ENCODE assay signal across 21 mouse cellular contexts in the genomic region with DNA sequence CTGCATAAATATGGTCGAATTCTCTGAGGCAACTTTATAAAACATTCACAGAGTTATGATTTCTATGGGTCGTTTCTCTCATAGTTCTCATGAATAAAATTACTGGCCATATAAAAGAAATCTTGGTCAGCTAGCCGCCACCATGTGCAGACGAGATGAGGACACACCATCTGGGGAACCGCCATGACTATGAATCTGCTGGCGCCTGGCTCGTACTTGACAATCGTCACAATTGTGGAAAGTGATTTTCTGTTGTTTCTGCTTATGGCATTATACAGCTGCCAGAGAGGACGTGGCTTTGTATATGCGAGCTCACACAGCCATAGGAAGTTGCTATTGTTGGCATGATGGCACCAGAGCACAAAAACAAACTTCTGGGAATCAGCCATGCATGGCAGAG. TPM values are rescaled to one million over a fixed set of nuclear protein-coding genes. Genes with fewer than 3 reads are reported as not detected.
A peak's percentile ranks its signal among the peaks of the same experiment; 100 is the strongest.
DNase-seq lines count a peak whose midpoint lies in the region; ATAC-seq and TF ChIP-seq lines count a peak whose summit lies in the region.
"Had no signal": no experiment of that assay in that cellular context is flagged by ENCODE, and none has a peak within 500 bp of the region (broad histone marks: within the 10 kb centered on the region; RNA-seq: fewer than 3 reads in every experiment).

No protein-coding gene starts in this region.

- intact Hi-C loops in left cerebral cortex, postnatal 25 days (cut with DNase I): no loop called here

- no peaks in the 10 kb centered on the region for H3K4me1 ChIP-seq in forebrain, postnatal 0 days (ENCODE audit: insufficient read depth)
- H3K4me1 ChIP-seq in forebrain, embryonic 11.5 days (replicated peaks; ENCODE audit: control insufficient read depth, insufficient read depth, low read length): no peaks in the 10 kb centered on the region
- H3K4me1 ChIP-seq: embryonic facial prominence, embryonic 15.5 days; heart, embryonic 15.5 days; hindbrain, embryonic 13.5 days had no signal

- H3K9me3 ChIP-seq in forebrain, postnatal 0 days (ENCODE audit: low read length): no peaks in the 10 kb centered on the region
- H3K9me3 ChIP-seq in forebrain, embryonic 11.5 days (ENCODE audit: control insufficient read depth, low read length): no peaks in the 10 kb centered on the region
- H3K9me3 ChIP-seq: embryonic facial prominence, embryonic 15.5 days; forebrain, embryonic 10.5 days; heart, embryonic 15.5 days; hindbrain, embryonic 13.5 days had no signal

- TF ChIP-seq POLR2A in brain, embryonic 14.5 days (IDR thresholded peaks at IDR 0.05; ENCODE audit: borderline replicate concordance, extremely low read depth, insufficient read depth, insufficient read length, poor library complexity, severe bottlenecking): no peak

- peak; percentile 23 for DNase-seq in forebrain, postnatal 0 days
- DNase-seq in forebrain, embryonic 11.5 days (ENCODE audit: low spot score): no peak
- peak; percentile 9 to 15 for DNase-seq in left cerebral cortex, postnatal 25 days (ENCODE audit: low spot score in 2 of 2)
- DNase-seq in left cerebral cortex, adult 11 months (ENCODE audit: low spot score): no peak
- DNase-seq in brain, embryonic 14.5 days (ENCODE audit: low read depth): peak; percentile 39
- DNase-seq in gastrocnemius, postnatal 25 days: no peak
- DNase-seq: adrenal gland, adult 2 months; adrenal gland, postnatal 25 days; cerebellum, adult 11-12 months; embryo, embryonic 11 days; gastrocnemius, postnatal 10 days; heart, adult 2 months; heart, postnatal 14 days had no signal

- ATAC-seq in forebrain, postnatal 0 days: peak; percentile 55
- no peak for ATAC-seq in forebrain, embryonic 11.5 days (replicated peaks; ENCODE audit: low FRiP score)
- ATAC-seq: intestine, embryonic 16.5 days had no signal

- H3K9ac ChIP-seq in forebrain, postnatal 0 days: no peak overlapping the region
- no peak overlapping the region for H3K9ac ChIP-seq in forebrain, embryonic 11.5 days (ENCODE audit: low read length)
- H3K9ac ChIP-seq: embryonic facial prominence, embryonic 15.5 days; heart, embryonic 15.5 days; hindbrain, embryonic 13.5 days had no signal

- H3K27ac ChIP-seq in forebrain, postnatal 0 days (ENCODE audit: low read depth, low read length): no peak overlapping the region
- no peak overlapping the region for H3K27ac ChIP-seq in forebrain, embryonic 11.5 days (ENCODE audit: low read depth, low read length)
- H3K27ac ChIP-seq: embryonic facial prominence, embryonic 15.5 days; forebrain, embryonic 10.5 days; heart, adult 2 months; heart, embryonic 15.5 days; hindbrain, embryonic 13.5 days had no signal

- no peak for TF ChIP-seq CTCF in forebrain, postnatal 0 days (IDR thresholded peaks at IDR 0.05; ENCODE audit: low read depth)
- no peak for TF ChIP-seq CTCF in brain, embryonic 14.5 days (IDR thresholded peaks at IDR 0.05; ENCODE audit: borderline replicate concordance, extremely low read depth, insufficient read depth, insufficient read length)

- 49% methylated on average over 10 of the region's 10 CpGs for WGBS in forebrain, postnatal 0 days
- 89% methylated on average over 10 of the region's 10 CpGs for WGBS in forebrain, embryonic 11.5 days

- H3K4me2 ChIP-seq in forebrain, postnatal 0 days (ENCODE audit: low read depth): no peak overlapping the region
- no peak overlapping the region for H3K4me2 ChIP-seq in forebrain, embryonic 11.5 days (ENCODE audit: low read depth, low read length, severe bottlenecking)
- H3K4me2 ChIP-seq: embryonic facial prominence, embryonic 15.5 days; heart, embryonic 11.5 days; heart, embryonic 15.5 days; hindbrain, embryonic 13.5 days had no signal

- no peaks in the 10 kb centered on the region for H3K27me3 ChIP-seq in forebrain, postnatal 0 days (ENCODE audit: insufficient read depth, low read length)
- no peaks in the 10 kb centered on the region for H3K27me3 ChIP-seq in forebrain, embryonic 11.5 days (ENCODE audit: control insufficient read depth, insufficient read depth, low read length)
- H3K27me3 ChIP-seq: embryonic facial prominence, embryonic 15.5 days; heart, embryonic 15.5 days; hindbrain, embryonic 13.5 days had no signal

- H3K36me3 ChIP-seq in forebrain, postnatal 0 days (ENCODE audit: insufficient read depth): no peaks in the 10 kb centered on the region
- H3K36me3 ChIP-seq in forebrain, embryonic 11.5 days (ENCODE audit: control insufficient read depth, insufficient read depth, low read length): no peaks in the 10 kb centered on the region
- H3K36me3 ChIP-seq: embryonic facial prominence, embryonic 15.5 days; forebrain, embryonic 10.5 days; heart, embryonic 15.5 days; hindbrain, embryonic 13.5 days had no signal

- H3K4me3 ChIP-seq in forebrain, postnatal 0 days (ENCODE audit: low read depth, low read length): no peak overlapping the region
- H3K4me3 ChIP-seq in forebrain, embryonic 11.5 days (ENCODE audit: low read depth, low read length): no peak overlapping the region
- H3K4me3 ChIP-seq: embryonic facial prominence, embryonic 15.5 days; erythroblast, embryonic 14.5 days; forebrain, embryonic 10.5 days; heart, adult 2 months; heart, embryonic 15.5 days; hindbrain, embryonic 13.5 days had no signal

RNA-seq across cellular contexts. Expression of gene Reln, which starts 31.5 kb away (rescaled TPM):
- 155 and 208 TPM in 2 replicates for total RNA-seq in forebrain, postnatal 0 days (2014; rRNA removed)
- polyA plus RNA-seq in forebrain, postnatal 0 days (2015; fragmentation: Nextera tagmentation; extraction: Ambion mirVana): 35.6 and 40.5 TPM in 2 replicates
- 13.8 and 15.1 TPM in 2 replicates for polyA plus RNA-seq in forebrain, embryonic 11.5 days (2014; fragmentation: Nextera tagmentation; extraction: Ambion mirVana)
- 10 to 100 TPM; 77.3 to 78.9 TPM for total RNA-seq in left cerebral cortex, postnatal 25 days (2021)
- 113 and 127 TPM in 2 replicates for polyA plus RNA-seq in brain, embryonic 14.5 days (2012; rRNA removed)
- 1 to 10 TPM; 2.0 to 3.6 TPM for total RNA-seq in gastrocnemius, postnatal 25 days (2021)
- total RNA-seq: hematopoietic stem cell, adult 5-6 weeks had no signal

Comparison
In these comparisons a context has a peak if more than half of its experiments do, and no peak if none do; other contexts are left out.
1. DNase-seq: peak in forebrain, postnatal 0 days (single experiment), left cerebral cortex, postnatal 25 days (2 of 2) and brain, embryonic 14.5 days (single experiment); none in forebrain, embryonic 11.5 days (single experiment), left cerebral cortex, adult 11 months (single experiment) and gastrocnemius, postnatal 25 days (single experiment).
2. RNA of gene Reln, which starts 31.5 kb away (total RNA-seq): 155 to 208 TPM in forebrain, postnatal 0 days and 77.3 to 78.9 TPM in left cerebral cortex, postnatal 25 days; 2.0 to 3.6 TPM in gastrocnemius, postnatal 25 days; every median in the first group is over 10 times any median in the second.